ENCODE assay signal across 8 mouse cellular contexts in genomic region chr17:44188769-44189145, GRCm38 (mm10). TPM values are rescaled to one million over a fixed set of nuclear protein-coding genes. Genes with fewer than 3 reads are reported as not detected.
DNase-seq lines count a peak whose midpoint lies in the region; ATAC-seq and TF ChIP-seq lines count a peak whose summit lies in the region.

No protein-coding gene starts in this region.

- TF ChIP-seq POLR2A in cortical plate, adult 2 months (IDR thresholded peaks at IDR 0.05; ENCODE audit: extremely low read depth, insufficient read depth, low read length) = no peak

- H3K4me1 ChIP-seq in cortical plate, adult 2 months (ENCODE audit: control insufficient read depth, insufficient read depth, low read length) = no peaks in the 10 kb centered on the region; the same call in 1 of the 2 replicates
- H3K4me1 ChIP-seq in heart, embryonic 13.5 days = peaks cover 44% of the 10 kb centered on the region
- peaks cover 28% of the 10 kb centered on the region for H3K4me1 ChIP-seq in limb, embryonic 10.5 days
- H3K4me1 ChIP-seq in midbrain, embryonic 16.5 days (ENCODE audit: control insufficient read depth, insufficient read depth, low read length) = peaks cover 15% of the 10 kb centered on the region

- peak; percentile 10 for DNase-seq in left cerebral cortex, postnatal 4 days
- DNase-seq in left cerebral cortex, postnatal 25 days (ENCODE audit: low spot score in 2 of 2) = no peak
- DNase-seq in limb, embryonic 10.5 days (ENCODE audit: low spot score) = peak; percentile 39

- TF ChIP-seq CTCF in cortical plate, adult 2 months (IDR thresholded peaks at IDR 0.05; ENCODE audit: extremely low read depth, insufficient read depth, low read length) = no peak

- H3K9me3 ChIP-seq in heart, embryonic 13.5 days = no peaks in the 10 kb centered on the region
- H3K9me3 ChIP-seq in limb, embryonic 10.5 days (replicated peaks) = no peaks in the 10 kb centered on the region
- no peaks in the 10 kb centered on the region for H3K9me3 ChIP-seq in midbrain, embryonic 16.5 days (replicated peaks; ENCODE audit: control insufficient read depth, low read length, poor library complexity, severe bottlenecking)

- no peaks in the 10 kb centered on the region for H3K36me3 ChIP-seq in heart, embryonic 13.5 days
- no peaks in the 10 kb centered on the region for H3K36me3 ChIP-seq in limb, embryonic 10.5 days
- H3K36me3 ChIP-seq in midbrain, embryonic 16.5 days (ENCODE audit: control insufficient read depth, insufficient read depth, low read length) = no peaks in the 10 kb centered on the region

- no peak overlapping the region; the same call in 1 of the 2 replicates for H3K27ac ChIP-seq in cortical plate, adult 2 months (ENCODE audit: insufficient read depth, low read length)
- H3K27ac ChIP-seq in heart, embryonic 13.5 days (replicated peaks) = peak overlapping the region; percentile 88
- 0 out of 2 replicates have a peak overlapping the region, but pooled peaks have one; percentile 10 for H3K27ac ChIP-seq in limb, embryonic 10.5 days
- no peak overlapping the region for H3K27ac ChIP-seq in midbrain, embryonic 16.5 days (ENCODE audit: low read length)

- H3K27me3 ChIP-seq in heart, embryonic 13.5 days (replicated peaks) = peaks cover 18% of the 10 kb centered on the region
- H3K27me3 ChIP-seq in limb, embryonic 10.5 days (ENCODE audit: low read depth, poor library complexity, severe bottlenecking) = peaks cover 56% of the 10 kb centered on the region
- peaks cover 12% of the 10 kb centered on the region for H3K27me3 ChIP-seq in midbrain, embryonic 16.5 days (ENCODE audit: control insufficient read depth, insufficient read depth, low read depth, low read length)

- ATAC-seq in heart, embryonic 13.5 days (ENCODE audit: extremely low read depth, insufficient number of reproducible peaks, low FRiP score, low TSS enrichment) = peak; percentile 21; the same call in 1 of the 2 replicates
- ATAC-seq in midbrain, embryonic 16.5 days = peak; percentile 42; the same call in 1 of the 2 replicates
- no peak for ATAC-seq in inflammation-experienced regulatory T-cells, adult 6 months
- no peak for ATAC-seq in activated CD4-positive, CD25-positive, alpha-beta regulatory T cell, adult 4 months

- WGBS in heart, embryonic 13.5 days = under 1% methylated on average over 24 of the region's 24 CpGs
- 0% methylated on average over 24 of the region's 24 CpGs for WGBS in limb, embryonic 10.5 days
- 1% methylated on average over 24 of the region's 24 CpGs for WGBS in midbrain, embryonic 16.5 days

- peak overlapping the region; percentile 79 for H3K4me2 ChIP-seq in heart, embryonic 13.5 days
- peak overlapping the region; percentile 85 for H3K4me2 ChIP-seq in midbrain, embryonic 16.5 days (ENCODE audit: low read length)

- H3K4me3 ChIP-seq in cortical plate, adult 2 months (ENCODE audit: insufficient read depth, low read length) = peak overlapping the region; percentile 29
- H3K4me3 ChIP-seq in heart, embryonic 13.5 days = peak overlapping the region; percentile 70
- H3K4me3 ChIP-seq in limb, embryonic 10.5 days = peak overlapping the region; percentile 51
- H3K4me3 ChIP-seq in midbrain, embryonic 16.5 days (ENCODE audit: low read depth, low read length) = peak overlapping the region; percentile 40

- intact Hi-C loops in left cerebral cortex, postnatal 4 days (cut with DNase I) = no loop called here
- intact Hi-C loops in left cerebral cortex, postnatal 25 days (cut with DNase I) = no loop called here

- H3K9ac ChIP-seq in heart, embryonic 13.5 days = peak overlapping the region; percentile 87
- peak overlapping the region; percentile 36 for H3K9ac ChIP-seq in midbrain, embryonic 16.5 days (ENCODE audit: low read depth, low read length)

RNA-seq across cellular contexts. Expression of gene Clic5, which starts 0.4 kb away (rescaled TPM):
- 1 to 10 TPM; 1.5 to 1.7 TPM for total RNA-seq in left cerebral cortex, postnatal 4 days (2021)
- total RNA-seq in left cerebral cortex, postnatal 25 days (2021) = 1 to 10 TPM; 3.4 to 4.1 TPM
- 3.3 and 3.6 TPM in 2 replicates for polyA plus RNA-seq in cortical plate, adult 2 months (2012; rRNA removed)
- 9.0 and 9.9 TPM in 2 replicates for polyA plus RNA-seq in heart, embryonic 13.5 days (2015; fragmentation: Nextera tagmentation; extraction: Ambion mirVana)
- 0.06 TPM in 1 of 2 replicates, not detected in the other for polyA plus RNA-seq in limb, embryonic 10.5 days (2016; fragmentation: Nextera tagmentation; extraction: Ambion mirVana)
- polyA plus RNA-seq in midbrain, embryonic 16.5 days (2015; fragmentation: Nextera tagmentation; extraction: Ambion mirVana) = 0.32 and 0.33 TPM in 2 replicates
- polyA plus RNA-seq in inflammation-experienced regulatory T-cells, adult 6 months (2017; shearing (Covaris generic)) = under 1 TPM in 1 of 3 experiments, not detected in 2; 0.09 TPM
- under 1 TPM in 1 of 2 experiments, not detected in 1; 0.13 TPM for polyA plus RNA-seq in activated CD4-positive, CD25-positive, alpha-beta regulatory T cell, adult 4 months (2017; shearing (Covaris generic))

Comparison
In these comparisons a context has a peak if more than half of its experiments do, and no peak if none do; other contexts are left out.
1. DNase-seq: peak in left cerebral cortex, postnatal 4 days (single experiment) and limb, embryonic 10.5 days (single experiment); none in left cerebral cortex, postnatal 25 days (0 of 2).
2. H3K27ac ChIP-seq: peak in heart, embryonic 13.5 days (single experiment) and limb, embryonic 10.5 days (single experiment); none in cortical plate, adult 2 months (single experiment) and midbrain, embryonic 16.5 days (single experiment).
3. ATAC-seq: peak in heart, embryonic 13.5 days (single experiment) and midbrain, embryonic 16.5 days (single experiment); none in inflammation-experienced regulatory T-cells, adult 6 months (single experiment) and activated CD4-positive, CD25-positive, alpha-beta regulatory T cell, adult 4 months (single experiment).
4. Peak in every context shown above with its lines, with median percentiles within 50 percentile points of each other: H3K4me3 ChIP-seq.